Mouse (Mus musculus): ENCODE data around the gene Tomm34. TPM values are rescaled to one million over a fixed set of nuclear protein-coding genes. Genes with fewer than 3 reads are reported as not detected.
A peak's percentile ranks its signal among the peaks of the same experiment; 100 is the strongest.

The Tomm34 gene
- polyA plus RNA-seq, 1 experiment from 2014 or later, result 25.0 TPM

GRCm38 (mm10) chr2:164094152-164094551, 23.2 kb upstream of the Tomm34 start:
- ATAC-seq, result no peak
- H3K4me2 ChIP-seq (replicated peaks; ENCODE audit: low read depth), result no peak overlapping the region
- peak; percentile 12; the same call in 1 of the 2 replicates for TF ChIP-seq CTCF (IDR thresholded peaks at IDR 0.05; ENCODE audit: low read depth)
- H3K9ac ChIP-seq (ENCODE audit: low read depth, low read length), result no peak overlapping the region
- peaks cover 20% of the 10 kb centered on the region for H3K36me3 ChIP-seq (ENCODE audit: control insufficient read depth, insufficient read depth)
- no peak overlapping the region for H3K4me3 ChIP-seq (ENCODE audit: low read depth, low read length)
- 72% methylated on average over 7 of the region's 7 CpGs for WGBS
- H3K4me1 ChIP-seq (replicated peaks; ENCODE audit: control insufficient read depth, insufficient read depth, low read length), result no peaks in the 10 kb centered on the region
- no peaks in the 10 kb centered on the region for H3K9me3 ChIP-seq (ENCODE audit: control insufficient read depth)
- no peak overlapping the region for H3K27ac ChIP-seq (ENCODE audit: low read depth, low read length)
- no peaks in the 10 kb centered on the region for H3K27me3 ChIP-seq (replicated peaks; ENCODE audit: control insufficient read depth, insufficient read depth, low read length)

DNA sequence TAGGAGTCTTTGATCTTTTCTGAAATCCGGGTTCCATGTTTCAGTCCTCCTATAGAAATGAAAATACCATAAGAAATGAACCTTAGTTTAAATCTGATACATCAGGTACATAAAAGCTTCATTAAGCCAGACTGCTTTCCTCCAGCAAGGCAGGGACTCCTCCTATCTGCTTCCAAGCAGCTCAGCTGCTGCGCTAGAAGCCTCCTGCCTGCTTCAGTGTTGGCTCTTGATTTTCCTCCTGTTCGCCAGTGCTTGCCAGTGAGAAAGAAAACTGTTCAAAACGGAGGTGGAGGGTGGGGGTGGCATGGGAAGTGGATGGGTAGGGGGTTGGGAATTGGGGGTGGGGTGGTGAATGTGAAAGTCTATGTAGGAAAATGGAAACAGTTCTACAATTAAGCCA, 18.5 kb upstream of the Tomm34 start:
- H3K4me2 ChIP-seq (replicated peaks; ENCODE audit: low read depth), result no peak overlapping the region
- H3K9ac ChIP-seq (ENCODE audit: low read depth, low read length), result no peak overlapping the region
- no peaks in the 10 kb centered on the region for H3K27me3 ChIP-seq (replicated peaks; ENCODE audit: control insufficient read depth, insufficient read depth, low read length)
- WGBS, result 93% methylated on average over 4 of the region's 4 CpGs
- H3K4me1 ChIP-seq (replicated peaks; ENCODE audit: control insufficient read depth, insufficient read depth, low read length), result no peaks in the 10 kb centered on the region
- H3K36me3 ChIP-seq (ENCODE audit: control insufficient read depth, insufficient read depth), result peaks cover 37% of the 10 kb centered on the region
- H3K4me3 ChIP-seq (ENCODE audit: low read depth, low read length), result no peak overlapping the region
- no peaks in the 10 kb centered on the region for H3K9me3 ChIP-seq (ENCODE audit: control insufficient read depth)
- no peak for ATAC-seq
- TF ChIP-seq CTCF (IDR thresholded peaks at IDR 0.05; ENCODE audit: low read depth), result no peak
- no peak overlapping the region for H3K27ac ChIP-seq (ENCODE audit: low read depth, low read length)

DNA sequence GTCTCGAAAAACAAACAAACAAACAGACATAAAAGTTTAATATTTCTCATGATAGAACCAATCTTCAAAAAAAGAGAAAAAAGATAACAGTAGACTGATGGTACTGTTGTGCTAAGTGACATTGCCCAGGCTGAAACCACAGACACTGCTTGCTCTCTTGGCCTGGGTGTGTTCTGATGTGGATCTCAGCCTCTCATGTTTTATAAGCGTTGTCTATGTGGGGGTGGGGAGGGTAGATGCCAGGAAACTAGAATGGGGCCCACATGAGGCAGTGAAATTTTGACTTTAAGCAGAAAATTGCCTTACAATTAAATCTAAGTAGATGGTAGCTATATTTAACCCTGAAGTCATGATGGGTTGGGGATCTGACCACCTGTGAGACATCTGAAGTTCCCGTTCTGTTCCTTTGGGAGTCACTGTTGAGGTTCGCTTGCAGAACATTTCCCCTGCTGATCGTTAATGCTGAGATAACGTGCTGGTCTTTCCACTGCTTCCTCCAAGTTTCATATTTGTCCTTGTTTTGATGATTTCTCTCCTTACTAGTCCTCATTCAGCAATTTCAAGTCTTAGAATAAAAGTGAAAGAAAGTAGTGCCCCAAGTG, 16.5 kb upstream of the Tomm34 start:
- no peak overlapping the region for H3K9ac ChIP-seq (ENCODE audit: low read depth, low read length)
- H3K36me3 ChIP-seq (ENCODE audit: control insufficient read depth, insufficient read depth), result peaks cover 56% of the 10 kb centered on the region
- WGBS, result 86% methylated on average over 6 of the region's 6 CpGs
- no peaks in the 10 kb centered on the region for H3K4me1 ChIP-seq (replicated peaks; ENCODE audit: control insufficient read depth, insufficient read depth, low read length)
- ATAC-seq, result no peak
- H3K27ac ChIP-seq (ENCODE audit: low read depth, low read length), result no peak overlapping the region
- H3K4me2 ChIP-seq (replicated peaks; ENCODE audit: low read depth), result no peak overlapping the region
- H3K9me3 ChIP-seq (ENCODE audit: control insufficient read depth), result no peaks in the 10 kb centered on the region
- H3K27me3 ChIP-seq (replicated peaks; ENCODE audit: control insufficient read depth, insufficient read depth, low read length), result no peaks in the 10 kb centered on the region
- H3K4me3 ChIP-seq (ENCODE audit: low read depth, low read length), result no peak overlapping the region
- no peak for TF ChIP-seq CTCF (IDR thresholded peaks at IDR 0.05; ENCODE audit: low read depth)

DNA sequence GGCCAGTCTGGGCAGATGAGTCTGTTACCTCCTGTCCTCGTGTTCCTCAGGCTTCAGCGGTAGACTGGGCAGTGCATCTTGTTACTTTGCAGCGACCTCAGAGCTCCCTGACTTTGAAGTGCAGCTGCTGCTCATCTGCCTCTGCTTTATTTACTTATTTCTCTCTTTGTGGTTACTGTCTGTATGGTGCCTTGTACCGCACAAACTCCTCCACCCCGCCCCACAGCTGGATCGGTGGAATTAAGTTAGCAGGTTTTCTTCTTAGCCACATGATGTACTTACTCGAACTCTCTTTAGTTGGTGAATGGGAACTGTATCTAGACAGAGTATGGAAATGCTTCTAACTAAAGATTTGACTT, 13.4 kb upstream of the Tomm34 start:
- no peaks in the 10 kb centered on the region for H3K27me3 ChIP-seq (replicated peaks; ENCODE audit: control insufficient read depth, insufficient read depth, low read length)
- peaks cover 67% of the 10 kb centered on the region for H3K36me3 ChIP-seq (ENCODE audit: control insufficient read depth, insufficient read depth)
- H3K9me3 ChIP-seq (ENCODE audit: control insufficient read depth), result no peaks in the 10 kb centered on the region
- no peaks in the 10 kb centered on the region for H3K4me1 ChIP-seq (replicated peaks; ENCODE audit: control insufficient read depth, insufficient read depth, low read length)
- no peak overlapping the region for H3K4me2 ChIP-seq (replicated peaks; ENCODE audit: low read depth)
- ATAC-seq, result no peak
- no peak for TF ChIP-seq CTCF (IDR thresholded peaks at IDR 0.05; ENCODE audit: low read depth)
- no peak overlapping the region for H3K4me3 ChIP-seq (ENCODE audit: low read depth, low read length)
- no peak overlapping the region for H3K9ac ChIP-seq (ENCODE audit: low read depth, low read length)
- 71% methylated on average over 7 of the region's 7 CpGs for WGBS
- H3K27ac ChIP-seq (ENCODE audit: low read depth, low read length), result no peak overlapping the region

DNA sequence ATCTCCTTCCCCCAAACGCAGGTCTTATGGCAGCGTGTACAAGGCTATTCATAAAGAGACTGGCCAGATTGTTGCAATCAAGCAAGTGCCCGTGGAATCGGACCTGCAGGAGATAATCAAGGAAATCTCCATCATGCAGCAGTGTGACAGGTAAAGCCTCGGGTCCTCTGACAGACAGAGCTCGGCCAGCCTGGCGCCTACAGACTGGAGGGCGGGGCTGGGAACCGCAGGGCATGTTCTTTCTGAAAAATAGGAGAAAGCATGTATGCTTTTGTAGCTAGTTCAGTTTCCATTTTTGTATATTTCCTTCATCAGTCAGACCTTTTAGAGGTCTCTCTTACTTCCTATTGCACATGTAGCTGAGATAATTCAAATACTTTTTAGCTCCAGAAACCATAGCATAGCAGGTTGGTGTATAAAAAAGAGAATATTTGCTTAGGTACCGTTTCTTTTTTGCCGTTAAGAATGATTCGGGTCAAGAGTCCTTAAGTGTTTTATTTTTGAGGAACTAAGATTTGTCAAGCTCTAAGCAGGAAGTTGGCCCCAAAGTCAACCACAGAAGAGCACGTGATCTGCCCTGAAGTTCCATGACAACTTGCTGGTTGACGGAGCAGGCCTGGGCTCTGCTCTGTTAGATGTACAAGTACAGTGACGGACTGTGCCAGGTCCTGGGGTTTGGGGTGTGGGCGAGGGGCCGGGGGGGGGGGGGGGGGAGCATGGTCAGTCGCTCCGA, 12.8 kb upstream of the Tomm34 start:
- H3K4me1 ChIP-seq (replicated peaks; ENCODE audit: control insufficient read depth, insufficient read depth, low read length), result no peaks in the 10 kb centered on the region
- no peak for TF ChIP-seq CTCF (IDR thresholded peaks at IDR 0.05; ENCODE audit: low read depth)
- no peak overlapping the region for H3K4me2 ChIP-seq (replicated peaks; ENCODE audit: low read depth)
- peaks cover 61% of the 10 kb centered on the region for H3K36me3 ChIP-seq (ENCODE audit: control insufficient read depth, insufficient read depth)
- H3K27me3 ChIP-seq (replicated peaks; ENCODE audit: control insufficient read depth, insufficient read depth, low read length), result no peaks in the 10 kb centered on the region
- H3K9ac ChIP-seq (ENCODE audit: low read depth, low read length), result no peak overlapping the region
- 84% methylated on average over 19 of the region's 19 CpGs for WGBS
- no peak overlapping the region for H3K4me3 ChIP-seq (ENCODE audit: low read depth, low read length)
- H3K27ac ChIP-seq (ENCODE audit: low read depth, low read length), result no peak overlapping the region
- no peaks in the 10 kb centered on the region for H3K9me3 ChIP-seq (ENCODE audit: control insufficient read depth)
- ATAC-seq, result no peak

DNA sequence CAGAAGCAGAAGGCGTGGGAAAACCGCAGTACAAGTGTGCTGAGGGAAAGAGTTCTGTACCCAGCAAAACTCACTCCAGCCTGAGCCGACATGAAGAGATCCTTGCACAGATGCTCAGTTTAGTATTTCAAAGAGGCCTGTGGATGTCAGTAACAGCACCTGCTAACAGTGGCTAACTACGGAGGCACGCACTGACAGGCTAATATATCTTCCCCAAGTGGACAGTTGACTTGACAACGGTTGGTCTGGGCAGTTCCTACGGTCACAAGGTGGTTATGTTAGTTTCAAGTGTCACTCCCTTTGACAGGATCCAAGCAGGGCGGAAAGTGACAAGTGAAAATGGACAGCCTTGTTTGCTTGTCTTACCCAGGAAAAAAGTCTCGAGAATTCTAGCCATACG, 11.2 kb upstream of the Tomm34 start:
- Histone ChIP-seq H3K27ac (ENCODE audit: low read depth, low read length) (no peak overlapping the region), H3K9me3 (ENCODE audit: control insufficient read depth) (no peaks in the 10 kb centered on the region), H3K9ac (ENCODE audit: low read depth, low read length) (no peak overlapping the region), H3K4me3 (ENCODE audit: low read depth, low read length) (no peak overlapping the region), H3K4me1 (replicated peaks; ENCODE audit: control insufficient read depth, insufficient read depth, low read length) (no peaks in the 10 kb centered on the region), H3K36me3 (ENCODE audit: control insufficient read depth, insufficient read depth) (peaks cover 48% of the 10 kb centered on the region), H3K4me2 (replicated peaks; ENCODE audit: low read depth) (no peak overlapping the region), H3K27me3 (replicated peaks; ENCODE audit: control insufficient read depth, insufficient read depth, low read length) (no peaks in the 10 kb centered on the region)
- no peak for ATAC-seq
- no peak for TF ChIP-seq CTCF (IDR thresholded peaks at IDR 0.05; ENCODE audit: low read depth)
- 85% methylated on average over 10 of the region's 10 CpGs for WGBS

All from intestine, postnatal 0 days (tissue).